Mouse (Mus musculus) liver, postnatal 0 days (tissue): ENCODE measurements around the gene Scamp4.

Source experiments
- CTCF ChIP-seq: sonication (generic); IDR thresholded peaks from 2 replicates; pipeline ENCODE4 v1.5.1; 2016; ENCODE audit warnings: antibody characterized with exemption, low read depth
- EP300 ChIP-seq: IDR thresholded peaks from 2 replicates; pipeline ENCODE4 v1.6.1; 2016; ENCODE audit warnings: antibody characterized with exemption, low read depth, mild to moderate bottlenecking

DNA sequence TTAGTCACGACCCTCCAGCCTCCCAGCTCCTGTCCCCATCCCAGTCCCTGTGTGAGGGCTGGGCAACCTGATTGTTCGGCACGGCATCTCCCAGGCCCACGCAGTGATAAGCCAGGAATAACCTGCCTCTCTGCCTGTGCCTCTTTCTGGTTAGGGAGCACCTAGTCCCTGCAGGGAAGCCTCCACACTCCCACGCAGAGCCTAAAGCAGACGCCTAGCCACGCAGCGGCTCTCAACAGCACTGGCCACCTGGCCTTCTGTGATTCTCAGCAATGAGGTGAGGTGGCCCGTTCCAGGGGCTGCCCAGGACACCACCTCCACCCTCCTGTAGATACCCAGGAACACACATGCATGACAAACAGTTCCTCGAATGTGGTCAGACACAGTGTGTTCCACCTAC lies 47.7 kb downstream of the Scamp4 start:
- no peak for TF ChIP-seq CTCF
- no peak for TF ChIP-seq EP300
